Mouse (Mus musculus) mouse embryonic stem cell (cell line): ENCODE measurements at regions not wholly inside any gene's neighbourhood (a gene's known extent, or its start where the extent isn't known, plus 50 kb on each side); places are given as distances from the start of the nearest gene placed in this dataset.
"Not testable (repeated sequence)": the region's sequence is repeated elsewhere in the genome, so short reads cannot be mapped to it uniquely, and the experiment has no call there.

ENCODE experiments used
- in situ Hi-C, 2 experiments: fragments of 300-500 bp; cut with MboI; formaldehyde crosslinking; loops; 1 replicate in 1 of 2; 3 replicates in 1 of 2; pipeline ENCODE4 v1.14.3; 2019 to 2020; ENCODE audit warnings: low sequenced_read_pairs in 2 of 2, low pct_unique_long_range_greater_than_20kb in 1 of 2, mixed read lengths in 1 of 2; ENCODE audit not compliant: unreplicated experiment in 1 of 2

- in situ Hi-C loops, result loop anchor here in 1 of 2 experiments (25.0 kb wide), 1 partner anchor 489 kb away; no protein-coding TSS in a partner anchor
Observed at GRCm38 (mm10) chr8:39426770-39427169, 1248.1 kb upstream of the Adam24 start.

- in situ Hi-C loops, result loop anchor here in 1 of 2 experiments (25.0 kb wide), 1 partner anchor 490 kb away; no protein-coding TSS in a partner anchor
Observed at GRCm38 (mm10) chr8:39427402-39427801, 1247.5 kb upstream of the Adam24 start.

DNA sequence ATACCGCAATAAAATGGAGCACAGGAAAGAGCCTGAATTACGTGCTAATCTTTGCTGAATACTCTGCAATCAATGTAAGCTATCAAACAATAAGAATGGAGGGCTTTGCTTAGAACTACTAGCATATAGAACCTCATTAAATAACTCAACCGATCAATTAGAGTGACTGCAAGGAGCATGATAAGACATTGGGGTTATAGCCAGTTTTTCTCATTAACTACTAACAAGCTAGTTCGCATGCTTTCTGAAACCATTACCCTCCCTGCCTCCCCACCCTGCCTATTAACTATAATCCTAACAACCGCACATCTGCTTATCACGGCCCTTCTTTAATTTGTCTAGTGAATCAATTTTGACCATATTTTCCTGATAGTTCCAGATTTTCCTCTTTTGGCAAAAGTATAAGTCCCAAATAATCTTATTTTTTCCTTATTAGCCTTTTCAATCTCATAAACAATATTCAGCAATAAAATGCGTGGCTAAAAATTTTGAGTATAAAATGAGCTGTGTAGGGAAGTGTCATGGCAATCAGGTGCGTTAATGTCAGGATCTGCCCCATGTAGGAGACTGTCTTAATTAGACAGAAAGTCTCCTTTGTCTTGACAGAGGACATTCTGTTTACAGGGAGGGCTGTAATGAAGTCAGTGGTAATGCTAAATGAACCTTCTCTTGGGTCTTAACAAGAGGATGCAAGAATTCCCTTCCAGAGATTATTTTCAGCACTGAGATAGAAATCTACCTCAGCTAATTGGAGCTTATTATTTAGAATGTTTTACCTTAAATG, 1234.1 kb upstream of the Adam24 start:
- in situ Hi-C loops, result loop anchor here in 1 of 2 experiments (25.0 kb wide), 1 partner anchor 503 kb away; no protein-coding TSS in a partner anchor

DNA sequence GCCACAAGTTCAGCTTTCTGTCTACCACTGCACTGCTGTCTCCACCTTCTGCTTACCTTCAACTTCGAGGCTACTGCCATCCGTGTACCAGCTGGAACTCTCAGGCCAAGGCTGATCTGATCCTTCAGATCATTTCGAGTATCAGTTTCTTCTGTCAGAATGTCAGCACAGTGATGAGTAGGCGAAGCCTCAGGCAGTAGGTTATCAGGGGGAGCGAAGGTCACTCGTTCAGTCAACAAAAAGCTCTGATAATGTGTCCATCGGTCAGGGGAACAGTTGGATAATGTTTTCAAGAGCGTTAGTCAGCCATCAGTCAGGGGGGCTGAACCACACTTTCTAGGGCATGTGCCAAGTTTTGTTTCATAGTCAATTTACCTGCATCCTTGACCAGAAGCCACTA, 1183.7 kb upstream of the Adam24 start:
- in situ Hi-C loops, result not testable (repeated sequence)

DNA sequence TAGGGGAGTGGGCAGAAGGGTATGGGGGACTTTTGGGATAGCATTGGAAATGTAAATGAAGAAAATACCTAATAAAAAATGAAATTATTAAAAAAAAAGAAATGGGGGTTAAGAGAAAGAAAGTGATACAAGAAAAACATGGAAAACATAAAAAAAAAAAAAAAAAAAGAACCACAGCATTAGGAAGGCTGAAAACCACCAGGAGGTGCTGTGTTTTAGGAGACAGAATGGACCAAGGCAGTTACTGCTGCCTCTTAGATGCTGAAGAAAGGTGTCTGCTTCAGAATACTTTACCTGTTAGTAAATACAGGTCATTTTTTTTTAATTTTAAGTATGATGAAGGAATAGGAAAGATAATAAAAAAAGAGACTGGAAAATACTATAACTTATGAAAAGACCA, 1174.5 kb upstream of the Adam24 start:
- in situ Hi-C loops, result no loop called here

DNA sequence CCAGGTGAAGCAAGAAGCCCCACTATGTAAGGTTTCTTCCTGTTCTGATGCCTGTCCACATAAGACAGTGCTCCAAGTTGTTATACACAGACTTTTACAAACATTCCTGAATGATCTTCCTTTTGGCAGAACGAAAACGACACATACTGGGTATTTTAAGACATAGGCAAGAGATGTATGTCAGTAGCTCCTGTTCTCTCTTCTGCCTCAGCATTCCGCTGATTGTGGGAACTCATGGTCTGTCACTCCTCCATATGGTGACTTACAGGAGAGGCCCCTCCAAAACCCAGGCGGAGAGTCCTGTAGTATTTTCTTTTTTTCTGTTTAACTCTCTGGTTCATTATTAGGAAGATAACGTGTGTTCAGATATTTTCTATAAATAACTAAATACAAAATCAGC, 1170.6 kb upstream of the Adam24 start:
- in situ Hi-C loops, result no loop called here

DNA sequence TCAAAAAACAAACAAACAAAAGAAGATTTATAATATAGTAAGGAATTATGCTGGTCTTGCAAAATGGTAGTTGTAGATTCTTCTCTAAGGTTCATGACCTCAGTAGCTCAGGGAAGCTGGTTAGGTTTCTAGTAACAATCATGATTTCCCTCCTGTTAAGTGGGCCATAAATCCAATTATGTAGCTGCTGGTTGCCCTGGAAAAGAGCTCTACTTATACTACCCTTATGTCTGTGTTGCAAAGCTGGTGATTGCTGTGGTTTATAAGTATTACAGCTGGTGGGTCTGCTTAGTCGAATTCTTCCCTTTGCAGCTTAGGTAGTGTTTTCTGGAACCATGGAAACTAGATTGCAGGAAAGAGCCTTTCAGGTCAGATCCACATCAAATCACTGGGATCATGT, 1161.9 kb upstream of the Adam24 start:
- in situ Hi-C loops, result no loop called here
